Comparison of ENCODE assay signal across 25 mouse cellular contexts in genomic region chr2:25425481-25425880, GRCm38 (mm10). TPM values are rescaled to one million over a fixed set of nuclear protein-coding genes. Genes with fewer than 3 reads are reported as not detected.
A peak's percentile ranks its signal among the peaks of the same experiment; 100 is the strongest.
DNase-seq lines count a peak whose midpoint lies in the region; ATAC-seq lines count a peak whose summit lies in the region.
"Had no signal": no experiment of that assay in that cellular context is flagged by ENCODE, and none has a peak within 500 bp of the region (broad histone marks: within the 10 kb centered on the region; RNA-seq: fewer than 3 reads in every experiment).

No protein-coding gene starts in this region.

- peaks cover 8% of the 10 kb centered on the region; the same call in 1 of the 2 replicates for H3K4me1 ChIP-seq in limb, embryonic 13.5 days
- 0 out of 2 replicates have a peak, but pooled peaks cover 5% of the 10 kb centered on the region for H3K4me1 ChIP-seq in intestine, embryonic 15.5 days (replicated peaks)

- H3K4me2 ChIP-seq in limb, embryonic 13.5 days (replicated peaks) = no peak overlapping the region
- H3K4me2 ChIP-seq in intestine, embryonic 15.5 days (replicated peaks) = no peak overlapping the region
- H3K4me2 ChIP-seq: forebrain, embryonic 12.5 days; heart, embryonic 13.5 days; hindbrain, embryonic 13.5 days; liver, embryonic 13.5 days; lung, embryonic 15.5 days; stomach, embryonic 15.5 days had no signal

- DNase-seq in cerebellum, adult 11-12 months = peak; percentile 73
- peak; percentile 29 for DNase-seq in right cerebral cortex, postnatal 4 days
- no peak for DNase-seq in right cerebral cortex, postnatal 14 days
- peak; percentile 68 for DNase-seq in cerebellum, adult 9-10 months
- no peak for DNase-seq in layer of hippocampus, postnatal 25 days (ENCODE audit: extremely low spot score in 1 of 2, low spot score in 1 of 2)
- DNase-seq: adrenal gland, adult 8-10 months; gastrocnemius, postnatal 14 days; heart, adult 18-20 months; kidney, postnatal 4 days; layer of hippocampus, postnatal 36 days; liver, embryonic 13.5 days; lung, postnatal 4 days; right cerebral cortex, adult 18-20 months; spleen, adult 18-20 months had no signal

- H3K27me3 ChIP-seq in limb, embryonic 13.5 days = peaks cover 61% of the 10 kb centered on the region
- peaks cover 30% of the 10 kb centered on the region for H3K27me3 ChIP-seq in intestine, embryonic 15.5 days (replicated peaks)

- no peak overlapping the region for H3K4me3 ChIP-seq in limb, embryonic 13.5 days
- H3K4me3 ChIP-seq in intestine, embryonic 15.5 days (replicated peaks) = no peak overlapping the region
- H3K4me3 ChIP-seq: forebrain, embryonic 12.5 days; heart, embryonic 13.5 days; hindbrain, embryonic 13.5 days; liver, embryonic 13.5 days; lung, embryonic 15.5 days; stomach, embryonic 15.5 days had no signal

- 0 out of 2 replicates have a peak overlapping the region, but pooled peaks have one; percentile 35 for H3K9ac ChIP-seq in limb, embryonic 13.5 days
- H3K9ac ChIP-seq in intestine, embryonic 15.5 days = no peak overlapping the region
- H3K9ac ChIP-seq: forebrain, embryonic 12.5 days; heart, embryonic 13.5 days; hindbrain, embryonic 13.5 days; liver, embryonic 13.5 days; lung, embryonic 15.5 days; stomach, embryonic 15.5 days had no signal

- WGBS in limb, embryonic 13.5 days = 55% methylated on average over 27 of the region's 27 CpGs
- 59% methylated on average over 27 of the region's 27 CpGs for WGBS in intestine, embryonic 15.5 days

- no peak for ATAC-seq in cerebellum, adult (ENCODE audit: insufficient number of reproducible peaks, low FRiP score, low TSS enrichment)
- ATAC-seq in limb, embryonic 13.5 days (ENCODE audit: low FRiP score, low read depth) = no peak
- ATAC-seq in intestine, embryonic 15.5 days = no peak
- ATAC-seq: intestine, embryonic 16.5 days had no signal

- no peak overlapping the region for H3K27ac ChIP-seq in limb, embryonic 13.5 days
- no peak overlapping the region for H3K27ac ChIP-seq in intestine, embryonic 15.5 days
- H3K27ac ChIP-seq: forebrain, embryonic 12.5 days; heart, embryonic 13.5 days; hindbrain, embryonic 13.5 days; liver, embryonic 13.5 days; lung, embryonic 15.5 days; stomach, embryonic 15.5 days had no signal

- no peaks in the 10 kb centered on the region for H3K9me3 ChIP-seq in limb, embryonic 13.5 days
- H3K9me3 ChIP-seq in intestine, embryonic 15.5 days = no peaks in the 10 kb centered on the region
- H3K9me3 ChIP-seq: forebrain, embryonic 12.5 days; heart, embryonic 13.5 days; hindbrain, embryonic 13.5 days; liver, embryonic 13.5 days; lung, embryonic 15.5 days; stomach, embryonic 15.5 days had no signal

- no peaks in the 10 kb centered on the region for H3K36me3 ChIP-seq in limb, embryonic 13.5 days
- no peaks in the 10 kb centered on the region for H3K36me3 ChIP-seq in intestine, embryonic 15.5 days
- H3K36me3 ChIP-seq: forebrain, embryonic 12.5 days; heart, embryonic 13.5 days; hindbrain, embryonic 13.5 days; liver, embryonic 13.5 days; lung, embryonic 15.5 days; stomach, embryonic 15.5 days had no signal

RNA-seq across cellular contexts. Expression of gene Fut7, which starts 2.4 kb away (rescaled TPM):
- polyA plus RNA-seq in limb, embryonic 13.5 days (2015; fragmentation: Nextera tagmentation; extraction: Ambion mirVana) = 0.06 TPM in 1 of 2 replicates, not detected in the other
- under 1 TPM; 0.12 to 0.49 TPM for total RNA-seq in layer of hippocampus, postnatal 25 days (2021)
- polyA plus RNA-seq in intestine, embryonic 15.5 days (2015; fragmentation: Nextera tagmentation; extraction: Ambion mirVana) = 0.18 TPM in 1 of 2 replicates, not detected in the other
- total RNA-seq: gastrocnemius, postnatal 14 days had no signal
- polyA plus RNA-seq: kidney, embryonic 14.5 days had no signal

RNA-seq across cellular contexts. Expression of gene Abca2, which starts 3.0 kb away (rescaled TPM):
- 3.3 and 3.8 TPM in 2 replicates for polyA plus RNA-seq in limb, embryonic 13.5 days (2015; fragmentation: Nextera tagmentation; extraction: Ambion mirVana)
- total RNA-seq in layer of hippocampus, postnatal 25 days (2021) = 100 to 1,000 TPM; 160 to 172 TPM
- polyA plus RNA-seq in intestine, embryonic 15.5 days (2015; fragmentation: Nextera tagmentation; extraction: Ambion mirVana) = 2.8 and 3.7 TPM in 2 replicates

RNA-seq across cellular contexts. Expression of gene Npdc1, which starts 26.3 kb away (rescaled TPM):
- polyA plus RNA-seq in limb, embryonic 13.5 days (2015; fragmentation: Nextera tagmentation; extraction: Ambion mirVana) = 29.1 and 32.6 TPM in 2 replicates
- 100 to 1,000 TPM; 427 to 450 TPM for total RNA-seq in layer of hippocampus, postnatal 25 days (2021)
- polyA plus RNA-seq in intestine, embryonic 15.5 days (2015; fragmentation: Nextera tagmentation; extraction: Ambion mirVana) = 40.9 and 48.2 TPM in 2 replicates

RNA-seq across cellular contexts. Expression of gene Entpd2, which starts 29.8 kb away (rescaled TPM):
- polyA plus RNA-seq in limb, embryonic 13.5 days (2015; fragmentation: Nextera tagmentation; extraction: Ambion mirVana) = 0.55 and 0.73 TPM in 2 replicates
- 10 to 100 TPM; 15.3 to 18.0 TPM for total RNA-seq in layer of hippocampus, postnatal 25 days (2021)
- polyA plus RNA-seq in intestine, embryonic 15.5 days (2015; fragmentation: Nextera tagmentation; extraction: Ambion mirVana) = 12.1 and 15.6 TPM in 2 replicates
- polyA plus RNA-seq: neural tube, embryonic 11.5 days had no signal

RNA-seq across cellular contexts. Expression of gene Clic3, which starts 31.2 kb away (rescaled TPM):
- polyA plus RNA-seq in limb, embryonic 13.5 days (2015; fragmentation: Nextera tagmentation; extraction: Ambion mirVana) = 2.2 and 2.5 TPM in 2 replicates
- under 1 TPM; 0.47 to 0.73 TPM for total RNA-seq in layer of hippocampus, postnatal 25 days (2021)
- polyA plus RNA-seq in intestine, embryonic 15.5 days (2015; fragmentation: Nextera tagmentation; extraction: Ambion mirVana) = 2.2 and 3.0 TPM in 2 replicates
- total RNA-seq: adrenal gland, adult 8-10 months; gastrocnemius, postnatal 14 days had no signal

Comparison
In these comparisons a context has a peak if more than half of its experiments do, and no peak if none do; other contexts are left out.
1. DNase-seq: peak in cerebellum, adult 11-12 months (single experiment), right cerebral cortex, postnatal 4 days (single experiment) and cerebellum, adult 9-10 months (single experiment); none in right cerebral cortex, postnatal 14 days (single experiment) and layer of hippocampus, postnatal 25 days (0 of 2).